Mouse (Mus musculus) heart, embryonic 11.5 days (tissue): Measurements from ENCODE around the gene Ddx39. TPM values are rescaled to one million over a fixed set of nuclear protein-coding genes. Genes with fewer than 3 reads are reported as not detected.

Experiments
- ATAC-seq: fragments of 200-750 bp; cut with Nextera tagmentation; replicated peaks from 2 replicates; pipeline ENCODE4 v1.8.0; 2017; ENCODE audit warnings: moderate library complexity; ENCODE audit not compliant: insufficient number of reproducible peaks, low FRiP score, low TSS enrichment
- H3K27ac ChIP-seq: fragments of 300-500 bp; sonication (generic); 2 replicates; pipeline ENCODE4 v1.5.1; 2014; ENCODE audit warnings: mild to moderate bottlenecking, low read depth, low read length
- H3K27me3 ChIP-seq: fragments of 300-500 bp; sonication (generic); 2 replicates; pipeline ENCODE4 v1.6.1; 2014; ENCODE audit warnings: mild to moderate bottlenecking, low read length, mixed read lengths; ENCODE audit not compliant: control insufficient read depth, insufficient read depth
- H3K36me3 ChIP-seq: fragments of 300-500 bp; sonication (generic); 2 replicates; pipeline ENCODE4 v1.6.1; 2014; ENCODE audit warnings: mild to moderate bottlenecking, low read length, moderate library complexity, mixed read lengths; ENCODE audit not compliant: control insufficient read depth, insufficient read depth
- H3K4me1 ChIP-seq: fragments of 300-500 bp; sonication (generic); 2 replicates; pipeline ENCODE4 v1.6.1; 2014; ENCODE audit warnings: low read length; ENCODE audit not compliant: control insufficient read depth, insufficient read depth
- H3K4me2 ChIP-seq: fragments of 300-500 bp; sonication (generic); 2 replicates; pipeline ENCODE4 v1.6.1; 2014; ENCODE audit warnings: mild to moderate bottlenecking, moderate library complexity
- H3K4me3 ChIP-seq: fragments of 300-500 bp; sonication (generic); 2 replicates; pipeline ENCODE4 v1.5.1; 2014; ENCODE audit warnings: low read depth, low read length
- H3K9ac ChIP-seq: fragments of 300-500 bp; sonication (generic); 2 replicates; pipeline ENCODE4 v1.6.1; 2014; ENCODE audit warnings: mild to moderate bottlenecking, low read depth, low read length, moderate library complexity
- H3K9me3 ChIP-seq: fragments of 300-500 bp; sonication (generic); replicated peaks from 2 replicates; pipeline ENCODE4 v1.6.1; 2016; ENCODE audit warnings: low read length; ENCODE audit not compliant: control insufficient read depth
- WGBS: fragments of 180-500 bp; shearing (Covaris S2); extraction: QIAGEN DNeasy Blood & Tissue Kit; methylation state at CpG from one replicate; pipeline ENCODE4 v1.1.7; 2014; ENCODE audit not compliant: insufficient replicate concordance; 5-methylcytosine and 5-hydroxymethylcytosine counted together
- polyA plus RNA-seq: library from polyadenylated mRNA; unstranded; fragments of >200 nt; fragmentation: Nextera tagmentation; extraction: Ambion mirVana; gene quantifications from 2 replicates; pipeline ENCODE4 v1.2.1, GENCODE M21; 2014

The Ddx39 gene
- polyA plus RNA-seq, 1 experiment from 2014 or later = 143 TPM

DNA sequence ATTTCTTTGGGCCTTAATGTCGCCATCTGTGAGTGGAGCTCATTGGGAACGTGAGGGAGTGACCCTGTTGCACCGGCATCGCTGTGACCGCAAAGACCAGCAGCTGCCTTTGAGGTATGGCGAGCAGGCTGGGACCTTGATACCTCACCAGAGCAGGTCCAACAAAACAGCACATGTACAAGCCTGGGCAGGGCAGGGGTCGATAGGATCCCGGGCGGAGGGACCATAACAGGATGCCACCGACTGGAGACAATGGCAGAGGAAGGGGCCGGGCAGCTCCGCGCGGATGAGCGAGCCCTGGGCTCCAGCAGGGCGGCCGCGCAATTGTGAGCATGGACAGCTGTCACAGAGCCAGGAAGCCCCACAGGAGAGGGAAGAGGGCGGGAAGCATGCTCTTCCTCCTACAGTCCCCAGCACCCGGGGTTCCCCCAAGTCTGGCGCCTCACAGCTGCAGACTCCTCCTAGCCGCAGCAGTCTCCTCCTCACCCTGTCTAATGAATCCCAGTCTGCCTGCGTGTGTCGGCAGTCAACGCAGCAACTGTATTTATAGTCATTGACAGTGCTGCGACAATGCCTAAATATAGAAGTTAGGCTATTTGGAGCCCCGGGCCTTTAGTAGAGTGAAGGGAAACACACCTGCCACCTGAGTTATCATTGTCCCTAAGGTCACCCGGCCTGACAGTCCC is 32.8 kb downstream of the Ddx39 start:
- Histone ChIP-seq H3K9ac (peak overlapping the region; percentile 80), H3K36me3 (no peaks in the 10 kb centered on the region), H3K4me3 (peak overlapping the region; percentile 39), H3K27ac (peak overlapping the region; percentile 75), H3K27me3 (no peaks in the 10 kb centered on the region; the same call in 1 of the 2 replicates), H3K4me2 (peak overlapping the region; percentile 80), H3K9me3 (no peaks in the 10 kb centered on the region), H3K4me1 (peaks cover 17% of the 10 kb centered on the region; the same call in 1 of the 2 replicates)
- under 1% methylated on average over 27 of the region's 28 CpGs for WGBS
- peak; percentile 73 for ATAC-seq

DNA sequence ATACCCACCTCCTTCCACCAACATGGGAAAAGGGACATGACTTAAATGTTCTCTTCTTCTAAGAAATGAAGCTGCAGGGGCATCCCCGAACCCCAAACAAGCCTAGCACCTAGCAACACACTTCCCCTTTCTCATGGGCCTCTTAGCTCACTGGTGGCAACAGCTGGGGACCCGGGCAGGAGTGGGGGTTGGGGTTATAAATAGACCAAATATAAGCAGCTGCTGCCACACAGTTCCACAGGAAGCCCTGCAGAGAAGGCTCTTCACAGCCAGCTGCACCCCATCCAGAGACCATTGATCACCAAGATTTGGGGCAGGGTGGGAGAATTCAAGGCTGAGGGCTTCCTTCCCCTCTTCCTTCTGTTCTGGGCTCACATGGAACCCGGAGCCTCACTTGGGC is 33.7 kb downstream of the Ddx39 start:
- Histone ChIP-seq H3K27ac (peak overlapping the region; percentile 75), H3K4me2 (peak overlapping the region; percentile 80; the same call in 1 of the 2 replicates), H3K9ac (0 out of 2 replicates have a peak overlapping the region, but pooled peaks have one; percentile 24), H3K9me3 (no peaks in the 10 kb centered on the region), H3K4me3 (no peak overlapping the region), H3K36me3 (no peaks in the 10 kb centered on the region), H3K4me1 (peaks cover 17% of the 10 kb centered on the region; the same call in 1 of the 2 replicates), H3K27me3 (no peaks in the 10 kb centered on the region; the same call in 1 of the 2 replicates)
- WGBS = 36% methylated on average over 3 of the region's 3 CpGs
- ATAC-seq = 0 out of 2 replicates have a peak, but pooled peaks have one; percentile 24

DNA sequence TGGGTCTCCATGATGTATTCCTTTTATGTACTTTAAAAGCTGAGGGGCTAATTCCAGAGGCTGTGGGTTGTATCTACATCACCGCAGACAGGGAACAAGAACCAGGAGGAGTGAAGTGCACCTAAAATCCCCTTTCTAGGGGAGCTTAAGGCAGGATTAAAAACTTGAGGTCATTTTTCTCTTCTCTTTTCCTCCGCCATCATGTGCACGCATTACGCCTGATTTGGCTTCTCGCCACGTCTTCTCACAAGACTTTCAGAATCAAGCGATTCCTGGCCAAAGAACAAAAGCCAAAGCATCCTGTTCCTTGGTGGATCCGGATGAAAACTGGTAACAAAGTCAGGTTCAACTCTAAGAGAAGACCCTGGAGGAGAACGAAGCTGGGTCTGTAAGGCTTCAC is 34.3 kb downstream of the Ddx39 start:
- Histone ChIP-seq H3K9ac (no peak overlapping the region), H3K27me3 (no peaks in the 10 kb centered on the region; the same call in 1 of the 2 replicates), H3K4me1 (peaks cover 17% of the 10 kb centered on the region; the same call in 1 of the 2 replicates), H3K4me3 (no peak overlapping the region), H3K27ac (peak overlapping the region; percentile 75; the same call in 1 of the 2 replicates), H3K4me2 (no peak overlapping the region), H3K36me3 (no peaks in the 10 kb centered on the region), H3K9me3 (no peaks in the 10 kb centered on the region)
- ATAC-seq = no peak
- 84% methylated on average over 9 of the region's 9 CpGs for WGBS

DNA sequence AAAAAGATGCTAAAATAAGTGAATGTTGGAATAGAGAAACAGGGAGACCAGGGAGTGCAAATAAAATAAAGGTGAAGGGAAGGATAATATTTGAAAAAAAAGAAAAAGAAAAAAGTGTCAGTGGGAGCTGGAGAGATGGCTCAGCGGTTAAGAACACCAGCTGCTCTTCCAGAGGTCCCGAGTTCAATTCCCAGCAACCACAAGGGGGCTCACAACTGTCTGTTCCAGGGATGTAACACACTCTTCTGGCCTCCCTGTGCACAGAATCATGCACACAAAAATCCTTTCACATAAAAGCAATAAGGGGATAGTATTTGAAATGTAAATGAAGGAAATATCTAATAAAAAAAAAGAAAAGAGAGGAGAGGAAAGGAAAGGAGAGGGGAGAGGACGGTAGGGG is 39.2 kb downstream of the Ddx39 start:
- Histone ChIP-seq H3K36me3 (no peaks in the 10 kb centered on the region), H3K4me3 (no peak overlapping the region), H3K27me3 (no peaks in the 10 kb centered on the region), H3K9ac (no peak overlapping the region), H3K4me1 (no peaks in the 10 kb centered on the region), H3K27ac (no peak overlapping the region), H3K4me2 (no peak overlapping the region), H3K9me3 (no peaks in the 10 kb centered on the region)
- 64% methylated on average over 3 of the region's 3 CpGs for WGBS
- ATAC-seq = no peak

DNA sequence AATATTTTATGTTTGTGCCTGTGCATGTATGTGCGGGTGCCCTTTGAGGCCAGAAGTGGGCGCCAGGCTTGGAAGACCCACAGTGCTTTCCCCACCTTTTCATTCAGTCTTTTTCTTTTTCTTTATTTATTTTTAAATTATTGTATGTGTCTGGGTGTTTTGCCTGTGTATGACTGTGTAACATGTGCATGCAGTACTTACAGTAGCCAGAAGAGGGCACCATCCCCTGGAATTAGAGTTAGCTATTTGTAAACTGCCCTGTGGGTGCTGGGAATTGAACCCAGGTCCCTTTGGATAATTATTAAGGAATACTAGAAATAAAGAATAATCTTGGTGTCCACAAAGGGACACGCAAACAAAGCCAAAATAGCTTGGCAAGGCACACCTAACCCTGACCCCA is 41.3 kb downstream of the Ddx39 start:
- Histone ChIP-seq H3K9me3 (no peaks in the 10 kb centered on the region), H3K36me3 (no peaks in the 10 kb centered on the region), H3K9ac (no peak overlapping the region), H3K4me2 (no peak overlapping the region), H3K4me3 (no peak overlapping the region), H3K27ac (no peak overlapping the region), H3K27me3 (no peaks in the 10 kb centered on the region), H3K4me1 (no peaks in the 10 kb centered on the region)
- no peak for ATAC-seq
- 91% methylated on average over 3 of the region's 3 CpGs for WGBS

DNA sequence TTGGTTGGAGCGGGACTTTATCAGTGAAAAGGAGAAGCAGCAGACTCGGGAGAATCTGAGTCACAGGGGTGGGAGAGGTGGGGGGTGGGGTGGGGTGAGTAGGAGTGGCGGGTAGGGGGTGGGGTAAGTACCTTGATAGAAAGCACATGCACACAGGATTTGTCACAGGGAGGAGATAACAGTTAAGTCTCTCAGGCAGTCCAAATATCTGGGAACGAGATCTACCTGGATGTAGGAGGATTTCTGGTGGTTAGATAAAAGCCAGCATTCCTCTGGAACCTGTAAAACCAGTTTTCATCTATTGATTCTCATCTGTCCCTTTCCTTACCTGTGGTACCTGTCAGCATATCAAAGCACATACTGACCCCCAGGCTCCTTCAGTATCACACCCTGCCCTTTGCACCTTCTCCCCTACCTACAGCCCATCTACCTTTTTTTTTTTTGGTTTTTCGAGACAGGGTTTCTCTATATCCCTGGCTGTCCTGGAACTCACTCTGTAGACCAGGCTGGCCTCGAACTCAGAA is 42.2 kb downstream of the Ddx39 start:
- ATAC-seq = no peak
- Histone ChIP-seq H3K9ac (no peak overlapping the region), H3K27ac (no peak overlapping the region), H3K9me3 (no peaks in the 10 kb centered on the region), H3K36me3 (no peaks in the 10 kb centered on the region), H3K4me3 (no peak overlapping the region), H3K27me3 (no peaks in the 10 kb centered on the region), H3K4me1 (no peaks in the 10 kb centered on the region), H3K4me2 (no peak overlapping the region)
- 67% methylated on average over 6 of the region's 6 CpGs for WGBS

DNA sequence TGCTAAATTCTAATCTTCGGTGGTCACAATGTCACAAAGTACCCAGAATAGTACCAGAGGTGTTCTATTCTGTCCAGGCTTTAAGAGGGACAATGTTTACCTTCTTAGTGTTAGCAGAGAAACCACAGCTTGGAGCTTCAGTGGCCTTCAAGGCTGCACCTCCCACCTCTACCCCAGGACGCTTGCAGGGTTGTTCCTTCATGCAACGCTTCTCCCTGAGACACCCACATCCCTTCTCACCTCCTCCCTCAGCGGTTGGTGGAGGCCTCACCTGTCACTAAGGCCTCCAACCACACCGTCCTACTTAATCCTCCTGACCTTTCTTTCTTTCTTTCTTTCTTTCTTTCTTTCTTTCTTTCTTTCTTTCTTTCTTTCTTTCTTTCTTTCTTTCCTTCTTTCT is 43.3 kb downstream of the Ddx39 start:
- Histone ChIP-seq H3K27me3 (no peaks in the 10 kb centered on the region), H3K4me2 (no peak overlapping the region), H3K9ac (no peak overlapping the region), H3K27ac (no peak overlapping the region), H3K4me1 (no peaks in the 10 kb centered on the region), H3K4me3 (no peak overlapping the region), H3K36me3 (no peaks in the 10 kb centered on the region), H3K9me3 (no peaks in the 10 kb centered on the region)
- no peak for ATAC-seq
- WGBS = 57% methylated on average over 5 of the region's 5 CpGs

DNA sequence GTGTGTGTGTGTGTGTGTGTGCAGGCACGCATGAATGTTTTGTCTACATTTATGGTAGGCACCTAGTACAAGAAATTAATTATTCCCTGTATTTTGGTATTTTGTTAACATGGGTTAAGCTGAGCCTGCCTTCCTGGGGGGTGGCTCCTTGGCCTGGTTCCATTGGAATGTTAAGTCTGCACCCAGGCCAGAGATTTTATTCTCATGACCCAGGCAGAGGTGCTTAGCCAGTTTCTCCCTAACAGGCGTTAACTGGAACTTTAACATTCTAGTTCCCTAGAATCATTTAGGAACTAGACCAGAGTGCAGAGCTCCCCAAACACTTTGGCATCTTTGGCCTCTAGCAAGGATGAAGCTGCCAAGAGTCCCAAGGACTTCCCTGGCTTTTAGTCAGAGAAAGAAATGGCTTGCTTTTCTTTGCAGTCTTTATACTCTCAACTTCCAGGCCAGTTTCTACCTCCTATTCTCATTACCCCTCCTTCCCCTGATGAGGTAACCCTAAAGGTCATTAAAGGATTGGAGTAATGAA is 44.3 kb downstream of the Ddx39 start:
- no peak overlapping the region for H3K9ac ChIP-seq
- H3K4me3 ChIP-seq = no peak overlapping the region
- H3K27ac ChIP-seq = no peak overlapping the region
- H3K4me2 ChIP-seq = no peak overlapping the region
- no peak for ATAC-seq
- no peaks in the 10 kb centered on the region for H3K36me3 ChIP-seq
- H3K4me1 ChIP-seq = no peaks in the 10 kb centered on the region
- WGBS = 70% methylated on average over 2 of the region's 2 CpGs
- H3K9me3 ChIP-seq = no peaks in the 10 kb centered on the region
- H3K27me3 ChIP-seq = no peaks in the 10 kb centered on the region
